Mouse (Mus musculus): ENCODE measurements around the gene Rreb1. TPM values are rescaled to one million over a fixed set of nuclear protein-coding genes. Genes with fewer than 3 reads are reported as not detected.

The Rreb1 gene
- total and polyA plus RNA-seq, 3 experiments: 8.1 to 34.0 TPM; not detected in 1

GRCm38 (mm10) chr13:37858066-37858501 lies 79.9 kb downstream of the Rreb1 start:
- DNase-seq (ENCODE audit: low read depth, low spot score): no peak
- H3K9ac ChIP-seq (ENCODE audit: control insufficient read depth, low read depth, low read length, poor library complexity, severe bottlenecking): peak overlapping the region; percentile 97
- peaks cover 33 to 43% of the 10 kb centered on the region in 2 experiments for H3K4me1 ChIP-seq (ENCODE audit: control insufficient read depth in 1 of 2, insufficient read depth in 2 of 2, low read length in 2 of 2)
- TF ChIP-seq MYC (IDR thresholded peaks at IDR 0.05; ENCODE audit: low read depth, low read length) (peak; percentile 56; the same call in 1 of the 2 replicates), USF1 (IDR thresholded peaks at IDR 0.05; ENCODE audit: low read depth, low read length) (peak; percentile 42), NELFE (IDR thresholded peaks at IDR 0.05; ENCODE audit: low read depth, low read length) (no peak), ETS1 (IDR thresholded peaks at IDR 0.05; ENCODE audit: low read depth, low read length) (0 out of 2 replicates have a peak, but pooled peaks have one; percentile 34), ELF1 (IDR thresholded peaks at IDR 0.05; ENCODE audit: low read depth, low read length) (0 out of 2 replicates have a peak, but pooled peaks have one; percentile 18), MAFK (IDR thresholded peaks at IDR 0.05; ENCODE audit: borderline replicate concordance, low read depth, low read length) (no peak), MXI1 (IDR thresholded peaks at IDR 0.05; ENCODE audit: low read depth, low read length) (peak; percentile 54), POLR2A (IDR thresholded peaks at IDR 0.05; ENCODE audit: control insufficient read depth in 1 of 2, insufficient read depth in 1 of 2, low read depth in 1 of 2, low read length in 2 of 2, poor library complexity in 1 of 2) (peak; percentile 31 to 32; a peak in 2 of 4 replicates), TBP (IDR thresholded peaks at IDR 0.05; ENCODE audit: low read depth, low read length) (0 out of 2 replicates have a peak, but pooled peaks have one; percentile 6), CTCF (IDR thresholded peaks at IDR 0.05 in 2 of 3, conservative IDR thresholded peaks at IDR 0.05 in 1 of 3; ENCODE audit: control insufficient read depth in 1 of 3, insufficient read depth in 1 of 3, low read depth in 2 of 3, low read length in 3 of 3, poor library complexity in 1 of 3, severe bottlenecking in 1 of 3) (0 out of 6 replicates have a peak, but pooled peaks of 1 of the 3 experiments have one; percentile 5), CHD1 (IDR thresholded peaks at IDR 0.05; ENCODE audit: low read depth, low read length) (0 out of 2 replicates have a peak, but pooled peaks have one; percentile 21), ZC3H11A (IDR thresholded peaks at IDR 0.05; ENCODE audit: low read depth, low read length) (no peak), MAX (IDR thresholded peaks at IDR 0.05; ENCODE audit: low read length) (0 out of 2 replicates have a peak, but pooled peaks have one; percentile 47)
- peak overlapping the region; percentile 17 to 78 for H3K4me3 ChIP-seq (ENCODE audit: control insufficient read depth in 1 of 2, insufficient read depth in 1 of 2, low read depth in 2 of 2, low read length in 2 of 2)
- no peaks in the 10 kb centered on the region for H3K27me3 ChIP-seq (ENCODE audit: control insufficient read depth in 1 of 2, insufficient read depth in 2 of 2, low read length in 2 of 2)
- H3K36me3 ChIP-seq (ENCODE audit: control insufficient read depth in 1 of 2, insufficient read depth in 2 of 2, low read length in 2 of 2): peaks cover 0 to 54% of the 10 kb centered on the region in 2 experiments; a peak in 2 of 4 replicates
- peaks cover 34% of the 10 kb centered on the region for H3K79me2 ChIP-seq (ENCODE audit: control insufficient read depth, insufficient read depth, low read length, poor library complexity)
- H3K9me3 ChIP-seq (replicated peaks; ENCODE audit: insufficient read depth, low read length): no peaks in the 10 kb centered on the region
- peak overlapping the region; percentile 100 for H3K27ac ChIP-seq (ENCODE audit: control insufficient read depth, low read depth, low read length)

GRCm38 (mm10) chr13:37858508-37858907 lies 80.3 kb downstream of the Rreb1 start:
- H3K4me3 ChIP-seq (ENCODE audit: control insufficient read depth in 1 of 2, insufficient read depth in 1 of 2, low read depth in 2 of 2, low read length in 2 of 2): peak overlapping the region; percentile 17 to 78
- peak; percentile 23 for DNase-seq (ENCODE audit: low read depth, low spot score)
- no peaks in the 10 kb centered on the region for H3K9me3 ChIP-seq (replicated peaks; ENCODE audit: insufficient read depth, low read length)
- H3K36me3 ChIP-seq (ENCODE audit: control insufficient read depth in 1 of 2, insufficient read depth in 2 of 2, low read length in 2 of 2): peaks cover 0 to 57% of the 10 kb centered on the region in 2 experiments; a peak in 2 of 4 replicates
- H3K4me1 ChIP-seq (ENCODE audit: control insufficient read depth in 1 of 2, insufficient read depth in 2 of 2, low read length in 2 of 2): peaks cover 32 to 47% of the 10 kb centered on the region in 2 experiments
- peak overlapping the region; percentile 100 for H3K27ac ChIP-seq (ENCODE audit: control insufficient read depth, low read depth, low read length)
- H3K9ac ChIP-seq (ENCODE audit: control insufficient read depth, low read depth, low read length, poor library complexity, severe bottlenecking): peak overlapping the region; percentile 97
- TF ChIP-seq POLR2A (IDR thresholded peaks at IDR 0.05; ENCODE audit: control insufficient read depth in 1 of 2, insufficient read depth in 1 of 2, low read depth in 1 of 2, low read length in 2 of 2, poor library complexity in 1 of 2) (peak in 1 of 2 experiments; percentile 13; a peak in 1 of 4 replicates), RCOR1 (IDR thresholded peaks at IDR 0.05; ENCODE audit: low read depth, low read length) (no peak)
- H3K27me3 ChIP-seq (ENCODE audit: control insufficient read depth in 1 of 2, insufficient read depth in 2 of 2, low read length in 2 of 2): no peaks in the 10 kb centered on the region
- H3K79me2 ChIP-seq (ENCODE audit: control insufficient read depth, insufficient read depth, low read length, poor library complexity): peaks cover 36% of the 10 kb centered on the region
